Mouse (Mus musculus) brown adipose tissue, adult 24 weeks (tissue): Measurements from ENCODE around the gene Rab13. TPM values are rescaled to one million over a fixed set of nuclear protein-coding genes. Genes with fewer than 3 reads are reported as not detected.
A peak's percentile ranks its signal among the peaks of the same experiment; 100 is the strongest.

Experiments used
- H3K27ac ChIP-seq: fragments of 200-500 bp; replicated peaks from 2 replicates; pipeline ENCODE4 v1.5.1; 2012; ENCODE audit warnings: low read depth, mild to moderate bottlenecking, low read length
- H3K4me1 ChIP-seq: fragments of 200-500 bp; 2 replicates; pipeline ENCODE4 v1.6.1; 2012; ENCODE audit warnings: low read length, mixed read lengths; ENCODE audit not compliant: control insufficient read depth, insufficient read depth, insufficient read length
- H3K4me3 ChIP-seq: fragments of 200-500 bp; 2 replicates; pipeline ENCODE4 v1.5.1; 2012; ENCODE audit warnings: low read depth, mild to moderate bottlenecking, low read length, moderate library complexity; ENCODE audit not compliant: insufficient read depth
- polyA plus RNA-seq: library from polyadenylated mRNA; stranded (reverse); fragments of >200 nt; gene quantifications from 2 replicates; pipeline ENCODE4 v1.2.4, GENCODE M21; 2012; ENCODE audit not compliant: missing spikeins, insufficient read depth, insufficient read length

Rab13 gene
- polyA plus RNA-seq: 11.5 and 16.6 TPM in 2 replicates

DNA sequence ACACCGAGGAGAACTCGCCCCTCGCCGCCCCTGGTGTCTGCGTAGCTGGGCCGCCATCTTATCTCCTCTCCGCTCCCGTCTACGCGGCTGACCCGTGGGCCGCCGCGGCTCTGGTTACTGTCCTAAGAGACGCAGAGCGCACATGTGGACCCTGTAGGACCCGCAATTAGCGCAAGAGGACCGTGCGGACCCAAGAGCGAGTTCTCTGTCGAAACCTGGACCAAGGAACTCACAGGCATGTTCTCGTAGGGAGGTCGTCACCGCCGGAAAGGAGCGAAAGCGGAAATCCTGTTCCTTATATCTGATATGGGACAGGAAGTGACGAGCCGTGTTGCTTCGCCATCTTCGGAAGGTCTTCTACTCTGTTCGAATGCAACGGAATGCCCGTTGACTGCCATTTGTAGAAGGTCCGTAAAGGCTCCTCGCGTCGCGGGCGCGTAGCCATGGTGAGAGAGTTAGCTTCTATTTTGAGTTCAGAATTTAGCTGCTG is at the start of gene Rab13, which contains the start of gene Rps27:
TSS of gene Rab13 (plus strand) at position 319 of the 490 bp plus-strand sequence.
TSS of gene Rps27 (minus strand) at position 275 of the 490 bp plus-strand sequence.
- peak within 1 kb of the TSS; percentile 94 for H3K27ac ChIP-seq

DNA sequence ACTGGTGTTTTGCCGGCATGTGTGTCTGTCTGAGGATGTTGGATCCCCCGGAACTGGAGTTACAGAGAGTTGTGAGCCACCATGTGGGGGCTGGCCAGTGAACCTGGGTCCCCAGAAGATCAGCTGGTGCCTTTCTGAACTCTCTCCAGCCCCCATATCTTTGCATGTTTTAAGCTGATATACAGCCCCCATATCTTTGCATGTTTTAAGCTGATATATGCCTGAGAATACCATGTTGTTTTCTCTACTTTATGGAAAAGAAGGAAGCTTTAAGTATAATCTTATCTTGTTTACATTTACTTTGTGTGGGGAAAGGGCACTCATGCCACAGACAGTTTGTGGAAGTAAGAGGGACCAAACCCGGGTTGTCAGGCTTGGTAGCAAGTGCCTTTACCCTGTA is 33.9 kb upstream of the Rab13 start:
- Histone ChIP-seq H3K27ac (no peak overlapping the region), H3K4me1 (no peaks in the 10 kb centered on the region), H3K4me3 (no peak overlapping the region)

More for the DNA sequence above, at the start of gene Rab13, which contains the start of gene Rps27:
- Histone ChIP-seq H3K4me1 (peaks cover 4% of the 10 kb centered on the region; the same call in 1 of the 2 replicates), H3K4me3 (peak within 1 kb of the TSS; percentile 83)

DNA sequence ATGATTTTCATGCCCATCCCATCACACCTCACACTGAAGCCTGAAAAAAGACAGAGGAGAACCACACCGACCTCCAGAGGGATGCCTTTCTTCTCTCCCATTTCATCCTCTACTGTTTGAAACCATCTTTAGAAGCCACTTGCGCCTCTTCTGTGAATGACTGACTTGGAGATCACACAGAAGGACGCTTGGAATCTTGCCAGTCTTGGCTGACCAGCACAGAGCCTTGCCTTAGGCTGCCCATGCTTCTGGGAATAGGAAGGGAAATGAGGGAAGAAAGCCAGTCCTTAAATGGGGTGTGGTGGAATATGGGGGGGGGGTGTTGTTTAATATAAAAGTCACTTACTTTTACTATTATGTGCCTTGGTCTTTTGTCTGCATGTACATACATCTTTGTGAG is 29.9 kb upstream of the Rab13 start:
- Histone ChIP-seq H3K4me3 (no peak overlapping the region), H3K27ac (no peak overlapping the region), H3K4me1 (no peaks in the 10 kb centered on the region)

DNA sequence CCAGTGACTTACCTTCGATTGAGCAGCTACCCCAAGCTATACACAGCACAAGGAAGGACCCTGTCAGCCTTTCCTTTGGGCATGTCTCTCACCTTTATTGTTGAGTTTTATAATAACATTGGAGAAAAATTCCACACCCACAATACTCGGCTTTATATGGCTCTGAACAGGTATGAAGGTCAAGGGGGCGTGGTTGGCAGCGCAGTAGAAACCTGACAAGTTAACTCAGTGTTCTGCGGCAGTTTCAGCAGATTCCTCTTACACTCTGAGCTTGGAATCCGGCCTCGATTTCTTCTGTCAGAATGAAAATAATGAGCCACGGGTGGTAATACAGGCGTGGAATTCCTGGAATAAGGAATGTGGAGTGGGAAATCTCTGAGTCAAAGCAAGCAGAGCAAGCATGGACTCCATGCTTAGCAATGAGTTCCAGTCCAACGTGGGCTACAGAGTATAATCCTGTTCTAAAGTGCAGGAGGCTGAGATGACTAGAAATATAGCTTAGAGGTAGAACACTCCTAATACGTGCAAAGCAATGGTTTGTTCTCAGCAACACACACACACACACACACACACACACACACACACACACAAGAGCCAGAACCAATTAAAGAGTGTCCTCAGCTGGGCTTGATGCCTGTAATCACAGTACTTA is 22.5 kb upstream of the Rab13 start:
- Histone ChIP-seq H3K4me1 (no peaks in the 10 kb centered on the region), H3K4me3 (no peak overlapping the region), H3K27ac (no peak overlapping the region)

DNA sequence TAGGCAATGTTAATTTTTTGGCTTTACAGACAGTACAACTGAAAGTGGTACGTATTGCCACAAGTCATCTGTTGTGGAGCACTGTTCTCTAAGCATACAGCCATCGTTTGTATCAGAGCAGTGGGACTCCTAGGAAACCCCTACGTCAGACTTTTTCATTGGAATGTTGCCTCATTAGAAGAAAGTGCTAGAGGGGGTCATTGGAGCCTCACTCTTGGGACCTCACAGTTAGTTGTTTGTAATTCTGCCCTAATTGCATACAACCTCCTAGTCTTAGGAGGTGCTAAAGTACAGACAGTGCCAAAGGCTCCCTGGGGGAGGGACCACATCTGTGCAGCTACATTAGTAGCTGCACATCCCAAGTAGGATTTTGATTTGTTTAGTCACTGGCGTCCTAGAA is 18.7 kb upstream of the Rab13 start:
- Histone ChIP-seq H3K4me3 (no peak overlapping the region), H3K27ac (no peak overlapping the region), H3K4me1 (no peaks in the 10 kb centered on the region)

DNA sequence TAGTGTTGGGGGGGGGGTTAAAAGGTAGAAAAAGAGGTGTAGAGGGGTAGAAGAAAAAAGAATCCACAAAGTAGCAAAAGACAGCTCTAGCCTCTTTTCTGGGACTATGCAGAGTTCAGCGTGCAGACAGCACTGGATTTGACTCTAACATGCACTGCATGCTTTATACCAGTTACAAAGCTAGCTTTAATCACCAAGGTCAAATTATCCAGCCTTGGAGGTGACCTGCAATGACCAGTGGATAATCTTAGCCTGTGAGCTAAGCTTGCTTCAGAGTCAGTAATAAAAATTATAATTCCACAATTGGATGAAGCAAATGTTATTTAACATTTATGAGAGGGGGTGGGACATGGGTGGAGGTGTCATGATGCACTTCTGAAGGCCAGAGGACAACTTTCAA is 17.9 kb upstream of the Rab13 start:
- H3K4me3 ChIP-seq: no peak overlapping the region
- H3K27ac ChIP-seq: no peak overlapping the region
- H3K4me1 ChIP-seq: no peaks in the 10 kb centered on the region

DNA sequence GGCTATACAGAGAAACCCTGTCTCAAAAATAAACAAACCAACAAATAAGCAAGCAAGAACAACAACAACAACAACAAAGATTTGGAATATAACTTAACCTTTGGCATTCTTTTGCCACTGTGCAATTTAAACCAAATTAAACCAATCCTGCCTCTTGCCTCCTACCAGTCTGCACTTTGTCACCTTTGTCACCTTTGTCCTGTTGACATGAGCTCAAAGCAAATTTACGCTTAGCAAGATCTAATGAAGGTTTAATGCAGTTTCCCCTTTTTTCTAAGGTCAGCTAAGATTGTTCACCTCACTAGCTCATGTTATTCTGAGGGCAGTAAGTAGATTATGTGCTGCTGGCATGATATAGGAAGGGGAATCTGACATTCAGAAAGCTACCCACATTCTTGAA is 15.9 kb upstream of the Rab13 start:
- Histone ChIP-seq H3K27ac (no peak overlapping the region), H3K4me1 (no peaks in the 10 kb centered on the region), H3K4me3 (no peak overlapping the region)

DNA sequence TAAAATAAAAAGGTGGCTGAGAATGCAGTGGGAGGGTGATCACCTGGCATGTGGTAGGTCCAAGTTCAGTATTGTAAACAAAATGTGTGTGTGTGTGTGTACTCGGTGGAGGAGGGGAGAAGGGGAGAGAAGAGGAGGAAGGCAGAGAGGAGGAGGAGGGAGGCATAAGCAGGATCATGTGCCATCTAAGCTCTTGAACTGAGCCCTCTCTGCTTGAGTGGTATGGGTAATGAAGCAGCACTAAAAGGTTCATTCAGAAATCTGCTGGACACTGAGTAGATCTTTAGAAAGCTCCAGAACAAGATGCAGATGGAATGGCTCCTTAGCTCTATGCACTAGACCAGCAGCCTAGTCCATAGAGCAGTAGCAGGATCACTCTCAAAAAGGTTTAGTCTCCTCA is 10.6 kb upstream of the Rab13 start:
- H3K4me1 ChIP-seq: no peaks in the 10 kb centered on the region
- H3K27ac ChIP-seq: no peak overlapping the region
- H3K4me3 ChIP-seq: no peak overlapping the region

DNA sequence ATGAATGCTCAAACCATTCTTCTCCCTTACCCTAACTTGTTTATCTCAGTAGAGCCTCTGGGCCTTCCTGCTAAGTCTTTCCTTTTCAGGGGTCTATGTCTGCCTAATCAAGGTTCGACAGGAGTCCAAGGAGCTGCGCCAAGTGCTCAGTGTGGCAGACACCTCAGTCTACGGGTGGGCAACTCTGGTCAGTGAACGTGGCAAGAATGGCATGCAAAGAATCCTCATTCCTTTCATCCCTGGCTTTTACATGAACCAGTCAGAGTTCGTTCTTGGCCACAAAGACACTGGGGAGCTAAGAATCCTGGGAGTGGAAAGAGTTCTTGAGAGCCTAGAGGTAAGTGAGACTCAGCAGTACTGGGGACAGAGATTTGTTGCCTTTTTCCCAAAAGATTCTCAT is 9.9 kb upstream of the Rab13 start:
- Histone ChIP-seq H3K4me1 (no peaks in the 10 kb centered on the region), H3K4me3 (no peak overlapping the region), H3K27ac (no peak overlapping the region)

DNA sequence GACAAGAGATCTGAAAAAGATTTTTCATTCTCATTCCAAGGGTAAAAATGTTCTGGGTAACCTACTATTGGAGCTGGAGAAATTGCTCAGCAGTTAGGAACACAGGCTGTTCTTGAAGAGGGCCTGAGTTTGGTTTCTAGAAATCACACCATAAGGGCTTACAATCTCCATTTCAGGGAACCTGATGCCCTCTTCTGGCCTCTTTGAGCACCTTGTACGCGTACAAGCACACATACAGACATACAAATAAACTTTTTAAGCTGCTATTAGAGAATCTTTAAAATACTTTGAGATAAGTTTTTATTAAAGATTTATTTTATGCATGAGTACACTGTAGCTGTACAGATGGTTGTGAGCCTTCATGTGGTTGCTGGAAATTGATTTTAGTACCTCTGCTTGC is 8.9 kb upstream of the Rab13 start:
- Histone ChIP-seq H3K4me1 (no peaks in the 10 kb centered on the region), H3K4me3 (no peak overlapping the region), H3K27ac (no peak overlapping the region)

DNA sequence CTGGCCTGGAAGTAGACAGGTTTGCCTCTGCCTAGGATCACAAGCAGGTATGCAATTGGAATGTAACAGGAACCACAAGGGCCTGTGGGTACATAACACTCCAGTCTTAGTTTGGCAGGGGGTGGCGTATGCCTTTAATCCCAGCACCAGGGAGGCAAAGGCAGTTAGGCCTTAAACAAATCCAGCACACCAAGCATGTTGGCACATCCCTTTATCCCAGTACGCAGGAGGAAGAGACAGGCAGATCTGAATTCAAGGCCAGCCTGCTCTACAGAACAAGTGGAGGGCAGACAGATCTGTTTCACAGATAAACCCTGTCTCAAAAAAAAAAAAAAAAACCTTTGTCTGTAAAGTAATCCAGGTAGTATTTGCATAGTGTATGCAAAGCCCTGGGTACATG is 4.8 kb upstream of the Rab13 start:
- Histone ChIP-seq H3K27ac (no peak overlapping the region), H3K4me1 (peaks cover 4% of the 10 kb centered on the region; the same call in 1 of the 2 replicates), H3K4me3 (no peak overlapping the region)

DNA sequence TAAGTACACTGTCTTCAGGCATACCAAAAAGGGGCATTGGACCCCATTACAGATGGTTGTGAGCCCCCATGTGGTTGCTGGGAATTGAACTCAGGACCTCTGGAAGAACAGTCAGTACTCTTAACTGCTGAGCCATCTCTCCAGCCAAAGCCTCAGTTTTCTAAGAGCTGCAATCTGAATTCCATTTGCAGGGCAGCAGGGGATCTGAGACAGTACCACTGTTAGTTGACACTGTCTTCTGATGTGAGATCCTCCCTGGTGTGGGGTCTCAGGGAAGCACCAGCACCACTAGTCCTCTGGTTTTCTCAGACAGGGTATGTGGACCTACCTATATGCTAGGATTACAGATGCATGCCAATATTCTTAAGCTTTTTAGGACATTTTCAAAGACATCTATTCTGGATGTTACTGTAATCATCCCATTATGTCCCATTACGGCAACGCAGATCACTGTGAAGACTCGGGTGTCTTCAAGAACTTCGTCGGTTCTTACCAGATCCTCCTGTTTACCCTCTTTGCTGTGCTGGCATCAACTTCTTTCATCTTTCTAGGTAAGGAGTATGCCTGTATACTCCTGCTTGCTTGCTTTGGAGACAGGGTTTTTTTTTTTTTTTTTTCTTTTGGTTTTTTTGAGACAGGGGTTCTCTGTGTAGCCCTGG is 3.5 kb upstream of the Rab13 start:
- H3K4me1 ChIP-seq: peaks cover 4% of the 10 kb centered on the region; the same call in 1 of the 2 replicates

DNA sequence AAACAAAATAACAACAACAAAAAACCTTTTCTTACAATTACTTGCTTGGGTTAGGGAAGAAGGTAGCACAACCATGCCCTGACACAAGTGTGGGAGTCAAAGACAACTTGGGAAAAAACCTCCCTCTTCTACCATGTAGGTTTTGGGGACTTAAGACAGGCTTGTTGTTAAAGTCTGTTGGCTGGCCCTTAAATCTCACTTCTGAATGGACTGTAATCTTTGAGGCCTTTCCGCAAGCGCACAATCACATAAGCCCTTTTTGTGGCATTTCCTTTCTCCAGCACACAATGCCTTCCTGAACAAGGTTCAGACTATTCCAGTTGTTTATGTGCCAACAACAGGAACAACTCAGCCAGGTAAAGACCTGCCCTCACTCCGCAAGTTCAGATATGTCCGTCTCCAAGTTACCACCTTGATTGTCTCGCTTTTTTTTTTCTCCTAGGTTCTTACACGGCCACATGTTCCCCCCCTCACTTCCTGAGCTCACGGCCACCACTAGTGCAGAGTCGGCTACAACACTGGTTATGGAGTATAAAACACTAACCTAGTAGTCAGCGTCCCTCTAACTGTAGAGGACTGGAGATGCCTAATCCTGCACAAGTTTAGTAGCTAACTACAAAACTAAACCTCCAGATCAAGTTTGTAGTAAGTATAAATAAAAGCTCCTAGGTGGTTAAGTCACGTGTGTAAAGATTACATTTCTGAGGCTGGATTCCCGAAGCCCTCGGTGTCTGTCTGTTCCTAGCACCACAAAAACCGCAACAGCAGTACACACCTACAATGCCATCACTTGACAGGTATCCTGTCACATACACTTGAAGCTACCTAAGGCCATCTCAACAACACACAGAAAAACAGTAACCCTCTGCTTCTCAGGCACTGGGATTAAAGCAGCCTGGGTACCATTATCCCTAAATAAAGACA is 1.8 kb upstream of the Rab13 start:
- H3K4me1 ChIP-seq: peaks cover 4% of the 10 kb centered on the region; the same call in 1 of the 2 replicates
- peak overlapping the region; percentile 33 for H3K4me3 ChIP-seq
- H3K27ac ChIP-seq: no peak overlapping the region

More for the DNA sequence above, 3.5 kb upstream of the Rab13 start:
- Histone ChIP-seq H3K4me3 (no peak overlapping the region), H3K27ac (no peak overlapping the region)

DNA sequence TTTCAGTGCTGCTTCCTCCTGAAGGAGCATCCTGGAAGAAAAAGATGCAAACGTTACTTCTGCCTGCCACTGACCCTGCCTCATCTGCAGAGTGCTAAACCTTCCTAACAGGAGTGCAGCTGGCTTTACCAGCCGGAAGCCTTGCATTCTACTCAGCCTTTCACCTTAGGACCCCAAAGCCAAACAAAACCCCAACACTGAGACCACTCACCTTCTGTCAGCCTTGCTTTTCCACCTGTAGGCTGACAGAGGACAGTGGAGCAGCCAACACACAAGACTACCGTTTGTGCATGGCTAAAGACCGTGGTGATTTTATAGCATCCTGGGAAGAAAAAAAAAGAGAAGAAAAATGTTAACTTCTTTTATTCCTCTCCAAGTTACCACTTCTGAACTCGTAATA is 772 bp upstream of the Rab13 start:
- H3K27ac ChIP-seq: no peak overlapping the region
- H3K4me3 ChIP-seq: peak overlapping the region; percentile 83
- H3K4me1 ChIP-seq: peaks cover 4% of the 10 kb centered on the region; the same call in 1 of the 2 replicates
